Mouse (Mus musculus) midbrain, embryonic 16.5 days (tissue): ENCODE data around the gene Kcnip4. TPM values are rescaled to one million over a fixed set of nuclear protein-coding genes. Genes with fewer than 3 reads are reported as not detected.

Experiments used
- ATAC-seq: fragments of 200-750 bp; cut with Nextera tagmentation; 2 replicates; pipeline ENCODE4 v1.8.0; 2017; ENCODE audit warnings: moderate TSS enrichment
- H3K27ac ChIP-seq: fragments of 300-500 bp; sonication (generic); 2 replicates; pipeline ENCODE4 v1.5.1; 2014; ENCODE audit warnings: mild to moderate bottlenecking, low read length, mixed read lengths
- H3K27me3 ChIP-seq: fragments of 300-500 bp; sonication (generic); 2 replicates; pipeline ENCODE4 v1.6.1; 2014; ENCODE audit warnings: low read depth, low read length, mixed read lengths; ENCODE audit not compliant: control insufficient read depth, insufficient read depth
- H3K36me3 ChIP-seq: fragments of 300-500 bp; sonication (generic); 2 replicates; pipeline ENCODE4 v1.6.1; 2014; ENCODE audit warnings: mild to moderate bottlenecking, low read length, moderate library complexity, mixed read lengths; ENCODE audit not compliant: control insufficient read depth, insufficient read depth
- H3K4me1 ChIP-seq: fragments of 300-500 bp; sonication (generic); 2 replicates; pipeline ENCODE4 v1.6.1; 2014; ENCODE audit warnings: mild to moderate bottlenecking, low read length, mixed read lengths; ENCODE audit not compliant: control insufficient read depth, insufficient read depth
- H3K4me2 ChIP-seq: fragments of 300-500 bp; sonication (generic); 2 replicates; pipeline ENCODE4 v1.6.1; 2014; ENCODE audit warnings: mild to moderate bottlenecking, low read length, mixed read lengths
- H3K4me3 ChIP-seq: fragments of 300-500 bp; sonication (generic); 2 replicates; pipeline ENCODE4 v1.5.1; 2014; ENCODE audit warnings: low read depth, mild to moderate bottlenecking, low read length, moderate library complexity, mixed read lengths
- H3K9ac ChIP-seq: fragments of 300-500 bp; sonication (generic); 2 replicates; pipeline ENCODE4 v1.6.1; 2014; ENCODE audit warnings: low read depth, low read length, mixed read lengths
- H3K9me3 ChIP-seq: fragments of 300-500 bp; sonication (generic); replicated peaks from 2 replicates; pipeline ENCODE4 v1.6.1; 2014; ENCODE audit warnings: mild to moderate bottlenecking, low read length, mixed read lengths; ENCODE audit not compliant: control insufficient read depth, poor library complexity, severe bottlenecking
- WGBS: fragments of 180-500 bp; shearing (Covaris S2); extraction: QIAGEN DNeasy Blood & Tissue Kit; methylation state at CpG from one replicate; pipeline ENCODE4 v1.1.7; 2014; 5-methylcytosine and 5-hydroxymethylcytosine counted together
- polyA plus RNA-seq: library from polyadenylated mRNA; unstranded; fragments of >200 nt; fragmentation: Nextera tagmentation; extraction: Ambion mirVana; gene quantifications from 2 replicates; pipeline ENCODE4 v1.2.1, GENCODE M21; 2015

The Kcnip4 gene
- polyA plus RNA-seq, 1 experiment from 2014 or later = 22.7 TPM

GRCm38 (mm10) chr5:49247081-49247480 lies 277.6 kb downstream of the Kcnip4 start:
- H3K4me2 ChIP-seq = no peak overlapping the region
- H3K4me3 ChIP-seq = no peak overlapping the region
- no peak for ATAC-seq
- H3K9me3 ChIP-seq = no peaks in the 10 kb centered on the region
- H3K27me3 ChIP-seq = no peaks in the 10 kb centered on the region
- no peaks in the 10 kb centered on the region for H3K36me3 ChIP-seq
- H3K4me1 ChIP-seq = no peaks in the 10 kb centered on the region
- no peak overlapping the region for H3K27ac ChIP-seq
- H3K9ac ChIP-seq = no peak overlapping the region
- WGBS = 72% methylated on average over 2 of the region's 2 CpGs

DNA sequence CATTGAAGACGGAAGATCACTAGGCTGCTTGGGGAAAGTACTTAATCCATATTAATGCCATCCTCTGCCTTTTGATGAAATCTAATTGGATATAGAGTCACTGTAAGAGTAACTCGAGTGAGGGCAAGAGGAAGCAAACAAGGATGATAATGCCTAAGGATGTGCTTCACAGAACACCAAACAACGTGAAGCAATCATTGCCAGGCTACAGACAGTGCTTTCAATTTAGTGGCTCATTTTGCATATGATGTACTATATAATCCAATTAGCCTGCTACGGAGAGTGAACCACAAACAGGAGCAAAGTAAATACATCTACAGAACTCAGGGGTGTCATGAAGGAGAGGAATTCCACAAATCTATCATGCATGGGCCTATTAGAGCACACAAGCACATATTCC lies 280.3 kb downstream of the Kcnip4 start:
- no peaks in the 10 kb centered on the region for H3K36me3 ChIP-seq
- ATAC-seq = 0 out of 2 replicates have a peak, but pooled peaks have one; percentile 39
- no peaks in the 10 kb centered on the region for H3K4me1 ChIP-seq
- H3K9me3 ChIP-seq = no peaks in the 10 kb centered on the region
- 38% methylated on average over 4 of the region's 4 CpGs for WGBS
- H3K4me3 ChIP-seq = no peak overlapping the region
- H3K27ac ChIP-seq = no peak overlapping the region
- no peaks in the 10 kb centered on the region for H3K27me3 ChIP-seq
- no peak overlapping the region for H3K9ac ChIP-seq
- no peak overlapping the region for H3K4me2 ChIP-seq

GRCm38 (mm10) chr5:49241708-49242107 lies 283.0 kb downstream of the Kcnip4 start:
- Histone ChIP-seq H3K4me2 (no peak overlapping the region), H3K27ac (no peak overlapping the region), H3K9me3 (no peaks in the 10 kb centered on the region), H3K9ac (no peak overlapping the region), H3K27me3 (no peaks in the 10 kb centered on the region), H3K4me1 (no peaks in the 10 kb centered on the region), H3K36me3 (no peaks in the 10 kb centered on the region), H3K4me3 (no peak overlapping the region)
- no peak for ATAC-seq
- 96% methylated on average over 6 of the region's 6 CpGs for WGBS

DNA sequence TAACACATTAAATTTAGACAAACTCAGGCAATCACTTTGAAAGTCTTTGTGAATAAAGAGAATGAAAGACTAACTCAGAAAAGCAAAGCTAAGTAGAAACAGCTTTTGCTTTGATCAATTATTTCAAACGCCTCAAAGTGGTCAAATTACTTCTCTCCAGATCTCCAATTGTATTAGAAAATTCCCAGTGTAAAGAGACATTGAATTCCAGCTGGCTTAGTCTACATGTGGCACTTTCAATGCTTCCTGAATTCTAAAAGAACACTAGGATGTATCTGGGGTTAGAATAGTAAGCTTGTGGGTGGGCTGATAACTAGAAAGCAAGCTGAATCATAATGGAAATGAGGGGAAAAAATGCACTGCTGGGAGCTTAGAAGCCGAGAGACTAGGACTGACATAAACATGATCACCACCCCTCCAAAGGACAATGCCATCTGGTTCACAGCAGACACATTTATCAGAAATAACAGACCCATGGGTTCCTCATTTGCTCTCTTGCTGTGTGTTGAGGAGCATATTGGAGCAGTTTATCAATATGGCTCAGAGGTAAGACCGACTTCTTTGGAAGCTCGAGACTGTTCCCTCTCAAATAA lies 323.4 kb downstream of the Kcnip4 start:
- Histone ChIP-seq H3K9me3 (no peaks in the 10 kb centered on the region), H3K4me2 (no peak overlapping the region), H3K4me1 (0 out of 2 replicates have a peak, but pooled peaks cover 2% of the 10 kb centered on the region), H3K4me3 (no peak overlapping the region), H3K27ac (no peak overlapping the region), H3K27me3 (no peaks in the 10 kb centered on the region), H3K36me3 (no peaks in the 10 kb centered on the region), H3K9ac (no peak overlapping the region)
- WGBS = 33% methylated on average over 4 of the region's 4 CpGs
- no peak for ATAC-seq

- Histone ChIP-seq H3K36me3 (no peaks in the 10 kb centered on the region), H3K4me2 (no peak overlapping the region), H3K27ac (no peak overlapping the region), H3K4me3 (no peak overlapping the region), H3K9me3 (no peaks in the 10 kb centered on the region), H3K4me1 (no peaks in the 10 kb centered on the region), H3K9ac (no peak overlapping the region), H3K27me3 (no peaks in the 10 kb centered on the region)
- 79% methylated on average over 1 of the region's 1 CpGs for WGBS
- ATAC-seq = no peak
Measured at GRCm38 (mm10) chr5:49188236-49188635, 336.5 kb downstream of the Kcnip4 start.

GRCm38 (mm10) chr5:49150116-49150811 lies 374.4 kb downstream of the Kcnip4 start:
- Histone ChIP-seq H3K27ac (no peak overlapping the region), H3K9me3 (no peaks in the 10 kb centered on the region), H3K9ac (no peak overlapping the region), H3K36me3 (no peaks in the 10 kb centered on the region), H3K4me3 (no peak overlapping the region), H3K4me1 (no peaks in the 10 kb centered on the region), H3K4me2 (no peak overlapping the region), H3K27me3 (no peaks in the 10 kb centered on the region)
- no peak for ATAC-seq
- 47% methylated on average over 2 of the region's 2 CpGs for whole genome bisulfite sequencing

DNA sequence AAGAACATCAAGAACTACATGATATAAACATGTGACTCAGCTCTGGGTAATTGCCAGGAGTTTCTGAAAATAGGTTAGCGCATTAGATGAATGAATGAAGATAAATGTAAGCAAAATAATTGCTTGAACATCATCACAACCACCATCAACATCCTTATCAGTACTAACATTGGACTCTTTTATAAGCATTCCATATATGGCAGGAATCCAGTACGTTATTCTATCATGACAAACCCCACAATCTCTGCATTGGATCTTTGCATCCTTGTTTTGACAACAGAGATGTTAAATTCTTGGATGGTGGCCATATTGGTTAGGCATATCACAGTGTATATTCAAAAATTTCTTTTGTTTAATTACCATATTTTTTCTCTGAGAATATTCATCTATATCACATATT lies 375.0 kb downstream of the Kcnip4 start:
- no peak overlapping the region for H3K9ac ChIP-seq
- no peaks in the 10 kb centered on the region for H3K9me3 ChIP-seq
- H3K36me3 ChIP-seq = no peaks in the 10 kb centered on the region
- no peak for ATAC-seq
- no peaks in the 10 kb centered on the region for H3K27me3 ChIP-seq
- H3K27ac ChIP-seq = no peak overlapping the region
- H3K4me2 ChIP-seq = no peak overlapping the region
- H3K4me3 ChIP-seq = no peak overlapping the region
- WGBS = 87% methylated on average over 2 of the region's 2 CpGs
- H3K4me1 ChIP-seq = no peaks in the 10 kb centered on the region

- Histone ChIP-seq H3K4me1 (no peaks in the 10 kb centered on the region), H3K9ac (no peak overlapping the region), H3K4me3 (no peak overlapping the region), H3K9me3 (no peaks in the 10 kb centered on the region), H3K36me3 (no peaks in the 10 kb centered on the region), H3K4me2 (no peak overlapping the region), H3K27me3 (no peaks in the 10 kb centered on the region), H3K27ac (no peak overlapping the region)
- ATAC-seq = no peak
- 69% methylated on average over 5 of the region's 5 CpGs for WGBS
Measured at GRCm38 (mm10) chr5:49095432-49095831, 429.3 kb downstream of the Kcnip4 start.

DNA sequence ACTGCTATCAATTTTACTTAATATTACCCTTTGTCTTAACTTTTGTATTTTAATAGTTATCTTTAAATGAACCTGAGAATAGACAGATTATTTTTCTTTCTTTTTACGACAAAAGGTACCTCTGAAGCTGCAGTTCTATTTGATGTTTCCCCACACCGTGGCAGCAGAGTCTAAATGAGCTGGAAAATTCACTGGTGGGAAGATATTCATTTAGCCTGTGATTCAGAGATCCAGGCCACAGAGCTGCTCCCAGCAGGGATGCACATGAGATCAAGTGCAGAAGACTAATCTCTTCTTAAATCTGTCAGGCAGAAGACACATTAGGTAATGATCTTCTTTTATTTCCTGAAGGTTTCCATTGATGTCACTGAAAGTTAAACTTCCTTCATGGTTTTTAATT lies 429.8 kb downstream of the Kcnip4 start:
- H3K27me3 ChIP-seq = no peaks in the 10 kb centered on the region
- H3K9ac ChIP-seq = no peak overlapping the region
- H3K4me3 ChIP-seq = no peak overlapping the region
- no peak for ATAC-seq
- H3K9me3 ChIP-seq = no peaks in the 10 kb centered on the region
- no peaks in the 10 kb centered on the region for H3K4me1 ChIP-seq
- H3K36me3 ChIP-seq = no peaks in the 10 kb centered on the region
- 27% methylated on average over 2 of the region's 2 CpGs for WGBS
- H3K4me2 ChIP-seq = no peak overlapping the region
- H3K27ac ChIP-seq = no peak overlapping the region
